ENCODE assay signal across 8 mouse cellular contexts in the genomic region with DNA sequence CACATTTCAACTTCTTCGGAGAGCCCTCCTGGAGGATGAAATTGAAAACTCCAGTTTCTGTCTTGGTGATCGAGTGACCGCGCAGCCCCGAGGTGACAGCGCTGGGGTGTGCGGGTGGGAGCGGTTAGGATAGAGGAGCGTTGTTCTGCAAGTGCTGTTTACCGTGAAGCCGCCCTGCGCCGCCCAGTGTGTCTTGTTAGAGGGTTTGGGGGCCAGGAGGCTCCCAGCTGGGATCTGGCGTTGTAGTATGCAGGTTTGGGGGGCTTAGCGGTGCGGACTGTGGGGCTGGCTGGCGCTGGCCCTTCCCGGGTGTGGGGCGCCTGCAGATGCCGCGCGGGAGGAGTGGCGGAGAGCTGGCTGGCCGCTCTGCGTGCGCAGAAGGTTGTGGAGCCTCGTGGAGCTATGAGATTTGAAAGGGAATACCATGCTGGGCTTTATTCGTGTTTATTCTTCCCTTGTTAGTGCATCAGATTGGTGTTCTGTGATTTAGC. TPM values are rescaled to one million over a fixed set of nuclear protein-coding genes. Genes with fewer than 3 reads are reported as not detected.
DNase-seq lines count a peak whose midpoint lies in the region; ATAC-seq and TF ChIP-seq lines count a peak whose summit lies in the region.

No protein-coding gene starts in this region.

- TF ChIP-seq POLR2A in bone marrow, adult 2 months (IDR thresholded peaks at IDR 0.05; ENCODE audit: borderline replicate concordance, control insufficient read depth, low read depth, low read length): no peak

- ATAC-seq in forebrain, embryonic 13.5 days: peak; percentile 22
- peak; percentile 28; the same call in 1 of the 2 replicates for ATAC-seq in hindbrain, embryonic 15.5 days (ENCODE audit: low FRiP score, low read depth)
- peak; percentile 3 for ATAC-seq in limb, embryonic 11.5 days (ENCODE audit: insufficient number of reproducible peaks, low FRiP score, low TSS enrichment, low read depth)
- ATAC-seq in midbrain, embryonic 15.5 days (replicated peaks): peak; percentile 24

- no peaks in the 10 kb centered on the region for H3K36me3 ChIP-seq in forebrain, embryonic 13.5 days (ENCODE audit: poor library complexity, severe bottlenecking)
- no peaks in the 10 kb centered on the region for H3K36me3 ChIP-seq in hindbrain, embryonic 15.5 days
- H3K36me3 ChIP-seq in limb, embryonic 11.5 days (ENCODE audit: control insufficient read depth, insufficient read depth, low read length): no peaks in the 10 kb centered on the region
- H3K36me3 ChIP-seq in midbrain, embryonic 15.5 days (replicated peaks): no peaks in the 10 kb centered on the region

- no peaks in the 10 kb centered on the region for H3K27me3 ChIP-seq in forebrain, embryonic 13.5 days
- no peaks in the 10 kb centered on the region for H3K27me3 ChIP-seq in hindbrain, embryonic 15.5 days
- no peaks in the 10 kb centered on the region for H3K27me3 ChIP-seq in limb, embryonic 11.5 days (ENCODE audit: control insufficient read depth, insufficient read depth, low read length)
- no peaks in the 10 kb centered on the region for H3K27me3 ChIP-seq in midbrain, embryonic 15.5 days (replicated peaks)

- H3K27ac ChIP-seq in bone marrow, adult 2 months (ENCODE audit: control insufficient read depth, insufficient read depth, low read depth, low read length, poor library complexity): peak overlapping the region; percentile 35; the same call in 1 of the 2 replicates
- H3K27ac ChIP-seq in forebrain, embryonic 13.5 days: peak overlapping the region; percentile 72
- peak overlapping the region; percentile 84 for H3K27ac ChIP-seq in hindbrain, embryonic 15.5 days (replicated peaks)
- peak overlapping the region; percentile 77 for H3K27ac ChIP-seq in limb, embryonic 11.5 days (replicated peaks; ENCODE audit: low read depth, low read length)
- peak overlapping the region; percentile 76 for H3K27ac ChIP-seq in midbrain, embryonic 15.5 days

- peak overlapping the region; percentile 53 for H3K4me3 ChIP-seq in bone marrow, adult 2 months (replicated peaks; ENCODE audit: control insufficient read depth, low read depth, low read length)
- H3K4me3 ChIP-seq in forebrain, embryonic 13.5 days: peak overlapping the region; percentile 88
- H3K4me3 ChIP-seq in hindbrain, embryonic 15.5 days: peak overlapping the region; percentile 89
- H3K4me3 ChIP-seq in limb, embryonic 11.5 days (ENCODE audit: low read depth, low read length): peak overlapping the region; percentile 86
- H3K4me3 ChIP-seq in midbrain, embryonic 15.5 days: peak overlapping the region; percentile 54

- DNase-seq in kidney, adult 18-20 months: peak; percentile 61
- no peak for DNase-seq in kidney, adult 11 months
- DNase-seq in limb, embryonic 11.5 days (ENCODE audit: low spot score): peak; percentile 78
- peak; percentile 36 for DNase-seq in urinary bladder, postnatal 14 days (ENCODE audit: low spot score)

- TF ChIP-seq CTCF in bone marrow, adult 2 months (IDR thresholded peaks at IDR 0.05; ENCODE audit: control insufficient read depth, insufficient read depth, low read length): no peak

- H3K9me3 ChIP-seq in forebrain, embryonic 13.5 days (replicated peaks): no peaks in the 10 kb centered on the region
- no peaks in the 10 kb centered on the region for H3K9me3 ChIP-seq in hindbrain, embryonic 15.5 days
- H3K9me3 ChIP-seq in limb, embryonic 11.5 days (ENCODE audit: control insufficient read depth, low read length): no peaks in the 10 kb centered on the region
- H3K9me3 ChIP-seq in midbrain, embryonic 15.5 days: no peaks in the 10 kb centered on the region

- peak overlapping the region; percentile 77 for H3K4me2 ChIP-seq in forebrain, embryonic 13.5 days
- H3K4me2 ChIP-seq in hindbrain, embryonic 15.5 days: peak overlapping the region; percentile 89
- peak overlapping the region; percentile 76 for H3K4me2 ChIP-seq in limb, embryonic 11.5 days (ENCODE audit: low read depth, severe bottlenecking)
- H3K4me2 ChIP-seq in midbrain, embryonic 15.5 days: peak overlapping the region; percentile 79

- peak overlapping the region; percentile 80 for H3K9ac ChIP-seq in forebrain, embryonic 13.5 days
- H3K9ac ChIP-seq in hindbrain, embryonic 15.5 days: peak overlapping the region; percentile 82
- peak overlapping the region; percentile 90 for H3K9ac ChIP-seq in limb, embryonic 11.5 days (ENCODE audit: low read length)
- peak overlapping the region; percentile 54 for H3K9ac ChIP-seq in midbrain, embryonic 15.5 days

- WGBS in bone marrow, adult 2 months: 4% methylated on average over 28 of the region's 28 CpGs
- WGBS in forebrain, embryonic 13.5 days: under 1% methylated on average over 28 of the region's 28 CpGs
- under 1% methylated on average over 28 of the region's 28 CpGs for WGBS in hindbrain, embryonic 15.5 days
- WGBS in limb, embryonic 11.5 days: under 1% methylated on average over 28 of the region's 28 CpGs
- under 1% methylated on average over 28 of the region's 28 CpGs for WGBS in midbrain, embryonic 15.5 days

- H3K4me1 ChIP-seq in bone marrow, adult 2 months (ENCODE audit: control insufficient read depth, insufficient read depth, low read length): no peaks in the 10 kb centered on the region
- peaks cover 46% of the 10 kb centered on the region for H3K4me1 ChIP-seq in forebrain, embryonic 13.5 days
- H3K4me1 ChIP-seq in hindbrain, embryonic 15.5 days (replicated peaks): peaks cover 46% of the 10 kb centered on the region
- H3K4me1 ChIP-seq in limb, embryonic 11.5 days (ENCODE audit: control insufficient read depth, insufficient read depth, low read length): peaks cover 24% of the 10 kb centered on the region
- H3K4me1 ChIP-seq in midbrain, embryonic 15.5 days: peaks cover 36% of the 10 kb centered on the region

RNA-seq across cellular contexts. Expression of gene Sh3bp4, which starts 0.7 kb away (rescaled TPM):
- 0.92 and 1.4 TPM in 2 replicates for polyA plus RNA-seq in bone marrow, adult 2 months (2011; ENCODE audit: insufficient read depth, insufficient read length, low replicate concordance, missing spikeins)
- polyA plus RNA-seq in forebrain, embryonic 13.5 days (2015; fragmentation: Nextera tagmentation; extraction: Ambion mirVana): 16.1 and 18.4 TPM in 2 replicates
- polyA plus RNA-seq in hindbrain, embryonic 15.5 days (2015; fragmentation: Nextera tagmentation; extraction: Ambion mirVana): 13.8 and 16.2 TPM in 2 replicates
- polyA plus RNA-seq in limb, embryonic 11.5 days (2014; fragmentation: Nextera tagmentation; extraction: Ambion mirVana): 20.2 and 20.6 TPM in 2 replicates
- 12.3 and 12.4 TPM in 2 replicates for polyA plus RNA-seq in midbrain, embryonic 15.5 days (2015; fragmentation: Nextera tagmentation; extraction: Ambion mirVana)
